16 mouse cellular contexts compared by ENCODE assay signal in the genomic region with DNA sequence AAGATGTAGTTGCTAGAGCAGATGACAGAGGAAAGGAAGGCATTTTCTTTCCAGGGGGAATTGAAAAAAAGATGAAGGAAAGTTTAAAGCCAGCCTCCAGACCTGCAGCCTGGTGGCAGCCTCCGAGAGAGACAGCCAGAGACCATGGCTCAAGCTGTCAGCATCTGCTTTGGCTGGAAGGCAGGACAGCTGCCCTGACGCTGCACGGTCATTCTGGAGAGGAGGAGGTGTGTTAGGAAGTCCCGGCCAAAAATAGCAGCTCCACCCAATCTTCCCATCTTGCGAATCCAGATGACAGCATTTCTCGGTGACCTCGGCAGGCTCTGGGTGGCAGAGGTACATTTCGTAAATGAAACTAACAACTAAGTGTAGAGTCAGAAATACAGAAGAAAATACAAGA.
DNase-seq lines count a peak whose midpoint lies in the region; ATAC-seq lines count a peak whose summit lies in the region.
"Had no signal": no experiment of that assay in that cellular context is flagged by ENCODE, and none has a peak within 500 bp of the region (broad histone marks: within the 10 kb centered on the region; RNA-seq: fewer than 3 reads in every experiment).

No protein-coding gene starts in this region.

- H3K27ac ChIP-seq in forebrain, embryonic 13.5 days: no peak overlapping the region
- H3K27ac ChIP-seq: hindbrain, postnatal 0 days; liver, embryonic 12.5 days had no signal

- no peaks in the 10 kb centered on the region; the same call in 1 of the 2 replicates for H3K4me1 ChIP-seq in forebrain, embryonic 13.5 days
- H3K4me1 ChIP-seq: liver, embryonic 12.5 days had no signal

- H3K27me3 ChIP-seq in forebrain, embryonic 13.5 days: no peaks in the 10 kb centered on the region
- H3K27me3 ChIP-seq: CH12.LX; liver, embryonic 12.5 days had no signal

- no peak overlapping the region for H3K9ac ChIP-seq in forebrain, embryonic 13.5 days
- H3K9ac ChIP-seq: liver, embryonic 12.5 days had no signal

- no peaks in the 10 kb centered on the region for H3K36me3 ChIP-seq in forebrain, embryonic 13.5 days (ENCODE audit: poor library complexity, severe bottlenecking)
- H3K36me3 ChIP-seq: liver, embryonic 12.5 days had no signal

- no peak for ATAC-seq in forebrain, embryonic 13.5 days
- ATAC-seq: activated CD4-positive, CD25-positive, alpha-beta regulatory T cell, adult 4 months; hindbrain, postnatal 0 days; liver, embryonic 12.5 days had no signal

- DNase-seq in adrenal gland, postnatal 14 days: peak; percentile 6
- no peak for DNase-seq in adrenal gland, adult 18-20 months (ENCODE audit: low spot score in 2 of 2)
- DNase-seq in MN1 (ENCODE audit: low spot score): peak; percentile 17
- peak; percentile 35 for DNase-seq in heart, adult 8-10 months (ENCODE audit: low spot score)
- DNase-seq in heart, postnatal 4 days: peak; percentile 38
- no peak for DNase-seq in ovary, postnatal 14 days (ENCODE audit: low spot score)
- DNase-seq in yolk sac, embryonic 10.5 days (ENCODE audit: low spot score): no peak
- DNase-seq: cerebellum, postnatal 10 days; kidney, adult 18-20 months; left cerebral cortex, postnatal 4 days had no signal

- H3K4me3 ChIP-seq in forebrain, embryonic 13.5 days: no peak overlapping the region
- H3K4me3 ChIP-seq: liver, embryonic 12.5 days had no signal

- H3K4me2 ChIP-seq in forebrain, embryonic 13.5 days: no peak overlapping the region
- H3K4me2 ChIP-seq: liver, embryonic 12.5 days; midbrain, embryonic 11.5 days had no signal

- WGBS in forebrain, embryonic 13.5 days: 92% methylated on average over 8 of the region's 8 CpGs

- H3K9me3 ChIP-seq in forebrain, embryonic 13.5 days (replicated peaks): no peaks in the 10 kb centered on the region
- H3K9me3 ChIP-seq: liver, embryonic 12.5 days had no signal

Comparison
In these comparisons a context has a peak if more than half of its experiments do, and no peak if none do; other contexts are left out.
1. DNase-seq: peak in adrenal gland, postnatal 14 days (single experiment), MN1 (single experiment), heart, adult 8-10 months (single experiment) and heart, postnatal 4 days (single experiment); none in adrenal gland, adult 18-20 months (0 of 2), ovary, postnatal 14 days (single experiment) and yolk sac, embryonic 10.5 days (single experiment).